Mouse (Mus musculus) hindbrain, embryonic 11.5 days (tissue): ENCODE results near the gene Dmpk. TPM values are rescaled to one million over a fixed set of nuclear protein-coding genes. Genes with fewer than 3 reads are reported as not detected.

ENCODE experiments used
- ATAC-seq: fragments of 200-750 bp; cut with Nextera tagmentation; 2 replicates; pipeline ENCODE4 v1.8.0; 2017; ENCODE audit warnings: mild to moderate bottlenecking, moderate TSS enrichment, moderate library complexity; ENCODE audit not compliant: low FRiP score
- DNase-seq: peaks from one replicate; pipeline ENCODE4 v3.0.0-alpha.2; 2015; ENCODE audit warnings: low spot score
- H3K27ac ChIP-seq: fragments of 300-500 bp; sonication (generic); 2 replicates; pipeline ENCODE4 v1.5.1; 2014; ENCODE audit warnings: mild to moderate bottlenecking, low read depth, low read length
- H3K27me3 ChIP-seq: fragments of 300-500 bp; sonication (generic); 2 replicates; pipeline ENCODE4 v1.6.1; 2014; ENCODE audit warnings: mild to moderate bottlenecking, low read length, moderate library complexity, mixed read lengths; ENCODE audit not compliant: control insufficient read depth, insufficient read depth
- H3K36me3 ChIP-seq: fragments of 300-500 bp; sonication (generic); 2 replicates; pipeline ENCODE4 v1.6.1; 2014; ENCODE audit warnings: mild to moderate bottlenecking, low read length, moderate library complexity, mixed read lengths; ENCODE audit not compliant: control insufficient read depth, insufficient read depth
- H3K4me1 ChIP-seq: fragments of 300-500 bp; sonication (generic); replicated peaks from 2 replicates; pipeline ENCODE4 v1.6.1; 2014; ENCODE audit warnings: low read length, mixed read lengths; ENCODE audit not compliant: control insufficient read depth, insufficient read depth
- H3K4me2 ChIP-seq: fragments of 300-500 bp; sonication (generic); replicated peaks from 2 replicates; pipeline ENCODE4 v1.6.1; 2014; ENCODE audit warnings: mild to moderate bottlenecking, low read depth, low read length
- H3K4me3 ChIP-seq: fragments of 300-500 bp; sonication (generic); 2 replicates; pipeline ENCODE4 v1.5.1; 2014; ENCODE audit warnings: low read depth, low read length
- H3K9ac ChIP-seq: fragments of 300-500 bp; sonication (generic); 2 replicates; pipeline ENCODE4 v1.6.1; 2014; ENCODE audit warnings: low read depth, low read length
- H3K9me3 ChIP-seq: fragments of 300-500 bp; sonication (generic); 2 replicates; pipeline ENCODE4 v1.6.1; 2016; ENCODE audit warnings: low read length; ENCODE audit not compliant: control insufficient read depth
- WGBS: fragments of 180-500 bp; shearing (Covaris S2); extraction: QIAGEN DNeasy Blood & Tissue Kit; methylation state at CpG from one replicate; pipeline ENCODE4 v1.1.7; 2014; 5-methylcytosine and 5-hydroxymethylcytosine counted together
- polyA plus RNA-seq: library from polyadenylated mRNA; unstranded; fragments of >200 nt; fragmentation: Nextera tagmentation; extraction: Ambion mirVana; gene quantifications from 2 replicates; pipeline ENCODE4 v1.2.1, GENCODE M21; 2014

The Dmpk gene
- polyA plus RNA-seq, 1 experiment from 2014 or later: 12.2 TPM

- peak overlapping the region; percentile 81 for H3K27ac ChIP-seq
- WGBS: 1% methylated on average over 39 of the region's 39 CpGs
- peak; percentile 97 for DNase-seq
These were observed 47.7 kb downstream of the Dmpk start for GRCm38 (mm10) chr7:19131324-19131848.

GRCm38 (mm10) chr7:19136168-19136567, 52.5 kb downstream of the Dmpk start:
- Histone ChIP-seq H3K4me1 (0 out of 2 replicates have a peak, but pooled peaks cover 5% of the 10 kb centered on the region), H3K4me2 (no peak overlapping the region), H3K36me3 (0 out of 2 replicates have a peak, but pooled peaks cover 3% of the 10 kb centered on the region), H3K27ac (no peak overlapping the region), H3K9ac (no peak overlapping the region), H3K27me3 (no peaks in the 10 kb centered on the region), H3K9me3 (no peaks in the 10 kb centered on the region), H3K4me3 (no peak overlapping the region)
- no peak for DNase-seq
- ATAC-seq: no peak
- WGBS: 98% methylated on average over 13 of the region's 13 CpGs

More at GRCm38 (mm10) chr7:19131324-19131848, 47.7 kb downstream of the Dmpk start:
- peak; percentile 99 for ATAC-seq
- peak overlapping the region; percentile 38 for H3K4me3 ChIP-seq
- H3K9ac ChIP-seq: peak overlapping the region; percentile 42; the same call in 1 of the 2 replicates
- 0 out of 2 replicates have a peak, but pooled peaks cover 5% of the 10 kb centered on the region for H3K4me1 ChIP-seq
- no peaks in the 10 kb centered on the region for H3K9me3 ChIP-seq
- H3K4me2 ChIP-seq: peak overlapping the region; percentile 63
- H3K27me3 ChIP-seq: no peaks in the 10 kb centered on the region
- H3K36me3 ChIP-seq: no peaks in the 10 kb centered on the region

- no peak for DNase-seq
- WGBS: 94% methylated on average over 38 of the region's 38 CpGs
- no peak overlapping the region for H3K27ac ChIP-seq
- no peak for ATAC-seq
- no peak overlapping the region for H3K4me3 ChIP-seq
- no peak overlapping the region for H3K9ac ChIP-seq
- H3K4me1 ChIP-seq: 0 out of 2 replicates have a peak, but pooled peaks cover 2% of the 10 kb centered on the region
- H3K27me3 ChIP-seq: no peaks in the 10 kb centered on the region
- no peak overlapping the region for H3K4me2 ChIP-seq
- 0 out of 2 replicates have a peak, but pooled peaks cover 3% of the 10 kb centered on the region for H3K36me3 ChIP-seq
- H3K9me3 ChIP-seq: no peaks in the 10 kb centered on the region
These were observed 53.2 kb downstream of the Dmpk start for GRCm38 (mm10) chr7:19136673-19137334.

GRCm38 (mm10) chr7:19137380-19137779, 53.7 kb downstream of the Dmpk start:
- WGBS: 47% methylated on average over 5 of the region's 5 CpGs
- H3K9ac ChIP-seq: no peak overlapping the region
- no peak overlapping the region for H3K4me2 ChIP-seq
- H3K36me3 ChIP-seq: 0 out of 2 replicates have a peak, but pooled peaks cover 3% of the 10 kb centered on the region
- no peak overlapping the region for H3K4me3 ChIP-seq
- H3K27ac ChIP-seq: no peak overlapping the region
- ATAC-seq (no peak), DNase-seq (peak; percentile 65)
- H3K27me3 ChIP-seq: no peaks in the 10 kb centered on the region
- no peaks in the 10 kb centered on the region for H3K9me3 ChIP-seq
- H3K4me1 ChIP-seq: no peaks in the 10 kb centered on the region

Other genes with a start within 250 kb of the Dmpk start
- gene Mill2, start 243.9 kb upstream of the Dmpk start, polyA plus RNA-seq: 0.13 and 0.48 TPM in 2 replicates
- gene Pglyrp1, start 212.5 kb upstream of the Dmpk start, polyA plus RNA-seq: 2.8 and 2.9 TPM in 2 replicates
- 22.9 and 27.3 TPM in 2 replicates for gene Ccdc61, start 173.4 kb upstream of the Dmpk start, polyA plus RNA-seq
- gene Nova2, start 158.0 kb upstream of the Dmpk start, polyA plus RNA-seq: 12.7 and 18.0 TPM in 2 replicates
- gene Nanos2, start 96.4 kb upstream of the Dmpk start, polyA plus RNA-seq: 0.46 TPM in 1 of 2 replicates, not detected in the other
- gene Mypop, start 92.6 kb upstream of the Dmpk start, polyA plus RNA-seq: 4.6 TPM in 2 replicates
- 25.2 and 26.0 TPM in 2 replicates for gene Irf2bp1, start 79.8 kb upstream of the Dmpk start, polyA plus RNA-seq
- not detected in 2 replicates for gene Foxa3, start 60.3 kb upstream of the Dmpk start, polyA plus RNA-seq
- gene Sympk, start 59.5 kb upstream of the Dmpk start, polyA plus RNA-seq: 29.4 and 30.5 TPM in 2 replicates
- not detected in 2 replicates for gene Rsph6a, start 29.2 kb upstream of the Dmpk start, polyA plus RNA-seq
- gene Dmwd, start 7.6 kb upstream of the Dmpk start, polyA plus RNA-seq: 18.3 and 20.2 TPM in 2 replicates
- 6.2 and 7.2 TPM in 2 replicates for gene Six5, start 10.7 kb downstream of the Dmpk start, polyA plus RNA-seq
- 1.0 and 1.4 TPM in 2 replicates for gene Gm4969, start 34.5 kb downstream of the Dmpk start, polyA plus RNA-seq
- 8.7 and 8.8 TPM in 2 replicates for gene Fbxo46, start 36.0 kb downstream of the Dmpk start, polyA plus RNA-seq
- 11.7 and 12.0 TPM in 2 replicates for gene Qpctl, start 65.4 kb downstream of the Dmpk start, polyA plus RNA-seq
- 143 and 149 TPM in 2 replicates for gene Snrpd2, start 65.9 kb downstream of the Dmpk start, polyA plus RNA-seq
- 0.89 and 1.7 TPM in 2 replicates for gene Gipr, start 82.3 kb downstream of the Dmpk start, polyA plus RNA-seq
- gene Eml2, start 92.6 kb downstream of the Dmpk start, polyA plus RNA-seq: 1.4 and 2.0 TPM in 2 replicates
- 1.6 and 2.6 TPM in 2 replicates for gene Gpr4, start 128.7 kb downstream of the Dmpk start, polyA plus RNA-seq
- 42.2 and 42.4 TPM in 2 replicates for gene Opa3, start 144.5 kb downstream of the Dmpk start, polyA plus RNA-seq
- gene Vasp, start 188.0 kb downstream of the Dmpk start, polyA plus RNA-seq: 29.2 and 50.2 TPM in 2 replicates
- 0.18 TPM in 1 of 2 replicates, not detected in the other for gene Ppm1n, start 196.2 kb downstream of the Dmpk start, polyA plus RNA-seq
- gene Rtn2, start 198.8 kb downstream of the Dmpk start, polyA plus RNA-seq: 49.6 and 52.1 TPM in 2 replicates
- gene Fosb, start 226.2 kb downstream of the Dmpk start, polyA plus RNA-seq: not detected in 2 replicates